Mouse (Mus musculus): ENCODE results near the gene Itprip.

Gene Itprip

DNA sequence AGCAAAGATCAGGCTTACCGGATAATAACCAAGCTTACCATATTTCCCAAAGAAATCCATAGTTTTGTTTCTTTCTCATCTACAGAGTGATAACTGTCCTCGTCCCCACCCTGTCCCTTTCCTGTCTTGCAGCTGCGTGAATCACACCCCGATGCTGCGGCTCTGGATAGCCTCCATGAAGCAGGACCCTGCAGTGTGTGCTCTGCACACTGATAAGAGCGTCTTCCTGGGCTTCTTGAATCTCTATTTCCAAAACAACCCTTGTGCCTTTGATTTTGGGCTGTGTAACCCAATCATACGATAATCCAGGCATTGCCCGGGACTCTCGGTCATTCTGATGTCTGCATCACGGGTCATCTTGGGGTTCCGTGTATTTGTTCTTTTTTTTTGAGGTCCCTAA lies 33.2 kb downstream of the Itprip start:
- no peak for DNase-seq (ENCODE audit: extremely low spot score, low spot score)

DNA sequence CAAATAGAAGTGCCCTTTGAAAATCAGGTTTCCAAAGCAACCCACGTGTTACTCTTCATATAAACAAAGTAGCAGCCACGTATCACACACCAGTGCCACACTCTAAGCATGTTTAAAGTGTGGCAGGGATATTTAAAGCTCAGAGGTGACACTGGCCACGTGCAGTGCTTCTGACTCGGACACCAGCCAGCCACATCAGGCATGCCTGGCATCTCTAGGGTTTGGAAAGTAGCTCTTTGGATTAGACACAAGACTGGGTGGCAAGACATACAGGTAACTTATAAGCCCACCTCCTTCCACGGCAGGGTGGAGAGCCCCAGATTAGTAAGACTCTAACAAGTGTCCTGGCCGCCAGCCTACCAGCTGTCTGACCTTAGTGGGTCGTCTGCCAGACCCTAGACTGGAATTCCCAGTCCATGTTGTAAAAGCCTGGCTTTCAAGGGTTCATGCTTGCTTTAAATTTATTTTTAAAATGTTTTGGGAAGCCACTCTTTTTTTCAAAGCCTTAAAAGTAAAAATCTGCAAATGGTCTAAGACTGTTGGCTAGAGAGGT lies 33.8 kb downstream of the Itprip start:
- DNase-seq (ENCODE audit: extremely low spot score, low spot score), result no peak

DNA sequence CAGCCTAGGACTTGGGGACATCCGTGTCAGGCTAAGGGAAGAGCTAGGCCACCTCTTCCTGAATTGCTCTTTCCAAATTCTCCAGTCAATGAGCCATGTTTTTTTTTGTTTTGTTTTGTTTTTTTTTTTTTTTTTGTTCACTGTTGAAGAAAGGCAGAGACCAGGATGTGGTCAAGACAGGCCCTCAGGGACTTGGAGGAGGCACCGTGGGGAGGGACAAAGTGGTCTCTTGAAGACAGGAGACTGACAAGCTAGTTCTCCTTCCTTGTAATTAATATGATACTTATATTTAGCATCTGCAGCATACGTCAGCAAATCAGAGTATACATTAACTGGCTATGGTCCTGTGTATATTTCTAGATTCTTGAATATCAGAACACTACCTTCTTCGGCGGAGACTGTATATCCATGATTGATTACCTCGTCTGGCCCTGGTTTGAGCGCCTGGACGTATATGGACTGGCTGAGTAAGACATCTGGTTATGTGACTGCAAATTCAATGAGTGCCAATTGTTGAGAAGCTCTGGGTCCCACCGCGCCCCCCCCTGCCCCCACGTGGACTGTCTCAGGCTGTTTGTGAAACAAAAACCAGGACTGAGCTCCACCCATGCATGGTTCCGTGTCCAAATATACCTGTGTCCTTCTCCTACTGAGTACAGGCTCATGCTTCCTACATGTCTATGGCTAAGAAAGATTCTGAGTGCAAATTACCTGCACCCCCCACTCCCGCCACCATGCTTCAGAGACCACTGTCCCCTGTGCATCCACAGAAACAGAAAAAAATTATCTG lies 34.6 kb downstream of the Itprip start:
- no peak for DNase-seq (ENCODE audit: extremely low spot score, low spot score)

DNA sequence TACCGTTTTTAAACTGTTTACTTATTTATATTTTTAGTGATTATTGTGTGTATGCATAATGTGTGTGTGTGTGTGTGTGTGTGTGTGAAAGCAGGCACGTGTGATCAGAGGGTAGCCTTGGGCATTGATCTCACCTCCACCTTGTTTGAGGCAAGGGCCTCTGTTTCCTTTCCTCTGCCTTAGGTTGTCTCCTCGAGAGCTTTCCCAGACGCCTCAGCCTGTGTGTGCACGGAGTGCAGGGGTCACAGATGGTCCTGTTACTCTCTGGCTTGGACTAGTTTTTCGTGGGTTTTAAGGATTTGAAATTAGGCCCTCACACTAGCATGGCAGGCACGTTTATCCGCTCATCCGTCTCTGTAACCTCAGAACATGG lies 36.2 kb downstream of the Itprip start:
- no peak for DNase-seq (ENCODE audit: extremely low spot score, low spot score)

DNA sequence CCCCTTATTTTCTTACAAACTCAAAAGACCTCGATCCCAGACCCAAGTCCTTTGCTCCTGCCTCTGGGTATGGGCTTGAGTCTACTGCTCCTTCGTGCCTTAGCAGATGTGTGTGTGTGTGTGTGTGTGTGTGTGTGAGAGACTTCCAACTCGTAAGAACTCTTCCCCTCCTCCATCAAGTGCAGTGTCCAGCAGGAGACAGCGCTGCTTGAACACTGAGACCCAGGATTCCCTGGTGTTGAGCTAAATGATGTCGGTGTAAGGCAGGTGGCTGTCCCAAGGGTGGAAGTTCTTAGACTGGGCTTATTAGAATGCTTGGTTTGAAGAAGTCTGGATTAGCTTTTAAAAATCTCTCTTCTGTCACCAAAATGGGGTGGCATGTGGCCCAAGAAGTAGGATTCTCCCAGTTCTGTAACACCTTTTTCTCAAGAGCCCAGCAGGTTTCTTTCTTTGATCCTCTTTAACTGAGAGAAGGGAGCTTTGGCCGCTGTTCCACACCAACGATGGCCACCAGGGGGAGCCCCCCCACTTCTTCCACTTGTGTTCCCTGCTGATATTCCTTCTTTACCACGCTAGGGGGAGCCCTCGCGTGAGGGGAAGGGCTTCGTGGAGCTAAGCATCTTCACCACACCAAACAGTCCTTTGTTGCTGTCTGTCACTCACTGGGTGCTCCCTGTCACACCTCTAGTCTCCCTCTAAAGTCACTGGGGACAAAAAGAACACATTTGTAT lies 36.8 kb downstream of the Itprip start:
- peak; percentile 95 for DNase-seq (ENCODE audit: extremely low spot score, low spot score)

DNA sequence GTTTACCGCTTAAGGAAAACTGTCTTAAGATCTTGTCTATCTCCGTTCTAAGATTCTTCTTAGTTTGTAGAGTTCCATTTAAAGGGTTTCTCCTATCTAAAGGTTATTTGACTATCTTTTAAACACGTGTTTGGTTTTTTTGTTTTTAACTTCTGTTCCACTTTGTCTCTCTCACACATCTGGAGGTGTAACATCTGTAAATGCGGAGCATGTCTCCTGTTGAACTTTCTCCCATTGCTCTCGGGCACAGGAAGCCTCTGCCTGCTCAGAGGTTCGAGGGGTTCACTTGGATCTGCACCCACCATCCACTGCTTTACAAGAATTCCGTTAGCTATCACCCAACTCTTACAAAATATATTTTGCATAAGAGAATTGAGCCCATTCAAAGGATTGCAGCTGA lies 37.6 kb downstream of the Itprip start:
- DNase-seq (ENCODE audit: extremely low spot score, low spot score), result no peak

DNA sequence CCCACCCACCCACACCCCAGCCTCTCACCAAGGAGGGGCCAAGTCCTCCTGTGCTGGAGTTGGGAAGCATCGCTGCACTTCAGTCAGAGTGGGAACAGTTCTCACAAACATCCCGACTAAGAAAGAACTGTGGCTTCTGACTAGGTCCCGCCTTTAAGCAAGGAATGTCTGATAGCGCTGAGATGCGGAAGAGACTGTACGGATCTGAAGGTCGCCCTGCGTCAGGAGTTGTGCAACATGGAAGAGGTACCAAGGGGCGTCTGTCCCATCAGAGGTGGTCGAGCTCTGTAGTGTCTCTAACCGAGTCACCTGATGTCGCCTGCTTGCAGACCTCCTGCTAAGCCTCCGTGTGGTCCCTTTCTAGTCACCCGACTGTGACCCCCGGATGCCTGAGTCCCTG lies 42.8 kb downstream of the Itprip start:
- DNase-seq (ENCODE audit: extremely low spot score, low spot score), result no peak

DNA sequence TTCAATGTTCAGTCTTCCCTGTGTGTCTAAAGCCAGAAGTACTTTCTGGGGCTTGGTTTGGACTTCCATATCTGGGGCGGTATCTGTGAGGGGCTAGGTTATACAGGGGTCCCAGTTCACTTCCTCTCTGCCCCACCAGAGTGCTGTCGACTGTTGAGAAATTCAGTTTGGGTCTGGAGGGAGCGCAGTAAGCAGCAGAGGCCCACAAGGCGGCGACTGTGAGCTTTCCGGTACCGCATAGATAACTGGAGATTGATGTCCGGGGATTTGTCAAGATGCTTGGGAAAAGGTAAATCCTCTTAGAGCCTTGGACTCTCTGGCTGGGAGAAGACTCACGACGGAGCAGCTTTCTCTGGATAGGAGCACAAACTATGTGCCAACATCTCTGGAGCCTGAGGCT lies 47.6 kb downstream of the Itprip start:
- no peak for DNase-seq (ENCODE audit: extremely low spot score, low spot score)

DNA sequence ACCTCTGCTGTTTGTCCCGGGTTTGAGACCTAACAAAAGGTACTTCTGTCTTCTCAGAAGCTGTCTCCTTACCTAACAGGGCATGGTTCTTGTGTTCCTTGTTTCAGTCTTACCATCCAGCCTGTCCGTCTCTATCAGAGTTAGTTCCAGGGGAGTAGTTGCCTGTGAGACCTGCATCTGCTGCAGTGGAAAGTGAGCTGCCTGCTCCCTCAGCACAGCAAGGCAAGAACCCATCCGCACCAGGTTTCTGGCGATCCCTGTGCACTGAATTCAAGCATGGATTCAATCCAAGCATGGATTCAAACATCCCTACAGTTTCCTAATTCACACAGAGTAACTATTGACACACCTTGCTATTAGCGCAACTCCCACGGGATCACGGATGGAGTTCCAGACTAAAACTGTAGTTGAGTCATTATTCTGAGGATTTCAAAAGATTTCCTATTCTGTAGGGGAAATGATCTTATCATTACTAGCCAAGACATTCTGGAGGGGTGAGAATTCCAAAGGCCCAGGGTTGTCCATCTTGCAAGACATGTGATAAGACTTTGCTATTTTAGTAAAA lies 48.9 kb downstream of the Itprip start:
- no peak for DNase-seq (ENCODE audit: extremely low spot score, low spot score)

DNA sequence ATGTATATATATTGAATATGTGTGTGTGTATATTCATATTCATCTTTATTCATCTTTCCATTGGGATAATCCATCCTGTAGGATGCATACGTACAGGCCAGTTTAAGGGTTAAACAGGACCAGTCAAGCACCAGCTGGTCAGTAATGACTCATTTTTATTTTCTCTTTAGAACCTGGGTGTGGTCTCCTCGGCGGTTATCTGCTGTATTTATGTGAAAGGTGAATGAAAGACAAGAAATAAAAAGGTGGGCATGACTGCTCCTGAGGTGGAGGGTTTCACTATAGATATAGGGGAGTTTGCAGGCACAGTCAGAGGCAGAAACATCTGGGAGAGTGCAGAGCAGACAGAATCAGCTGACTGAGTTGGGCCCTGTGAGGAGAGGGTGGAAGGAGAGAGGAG lies 49.6 kb downstream of the Itprip start:
- DNase-seq (ENCODE audit: extremely low spot score, low spot score), result no peak

DNA sequence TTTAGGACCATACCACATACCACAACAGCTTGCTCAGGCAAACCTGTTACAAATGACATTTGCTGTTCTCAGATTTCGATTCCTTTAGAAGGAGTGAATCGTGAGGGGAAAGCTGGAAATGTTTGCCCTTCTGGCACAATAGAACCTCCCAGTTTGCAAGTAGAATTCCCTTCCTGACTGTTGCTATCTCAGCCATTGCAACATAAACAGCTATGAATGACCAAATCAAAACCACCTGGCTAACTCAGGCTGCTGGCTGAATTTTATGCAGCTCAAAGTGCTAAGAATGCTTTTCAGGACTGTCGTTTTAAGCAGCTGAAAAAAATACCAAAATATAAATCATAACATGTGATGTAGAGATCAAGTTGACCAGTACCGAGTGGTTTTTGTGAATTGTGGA lies 50.1 kb downstream of the Itprip start:
- no peak for DNase-seq (ENCODE audit: extremely low spot score, low spot score)

DNA sequence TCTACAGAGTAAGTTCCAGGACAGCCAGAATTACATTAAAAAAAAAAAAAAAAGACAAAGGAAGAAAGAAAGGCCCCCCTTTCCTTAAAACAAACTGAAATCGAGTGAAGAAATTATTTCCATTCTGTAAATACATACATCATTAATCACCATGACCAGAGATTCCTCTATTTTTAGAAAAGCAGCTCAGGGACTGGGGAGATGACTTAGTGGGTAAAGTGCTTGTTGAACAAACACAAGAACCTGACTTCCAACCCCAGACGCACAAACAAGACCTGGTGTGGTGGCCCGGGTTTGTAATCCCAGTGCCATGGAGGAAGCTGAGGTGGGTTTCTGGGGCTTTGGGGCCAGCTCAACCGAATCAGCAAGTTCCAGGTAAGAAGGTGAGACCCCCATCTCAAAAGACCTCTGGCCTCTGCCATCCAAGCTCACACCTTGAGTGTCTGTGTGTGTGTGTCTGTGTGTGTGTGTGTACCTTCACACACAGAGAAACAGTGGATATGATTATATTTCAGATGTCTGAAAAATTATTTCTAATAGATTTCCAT lies 51.4 kb downstream of the Itprip start:
- DNase-seq (ENCODE audit: extremely low spot score, low spot score), result no peak

DNA sequence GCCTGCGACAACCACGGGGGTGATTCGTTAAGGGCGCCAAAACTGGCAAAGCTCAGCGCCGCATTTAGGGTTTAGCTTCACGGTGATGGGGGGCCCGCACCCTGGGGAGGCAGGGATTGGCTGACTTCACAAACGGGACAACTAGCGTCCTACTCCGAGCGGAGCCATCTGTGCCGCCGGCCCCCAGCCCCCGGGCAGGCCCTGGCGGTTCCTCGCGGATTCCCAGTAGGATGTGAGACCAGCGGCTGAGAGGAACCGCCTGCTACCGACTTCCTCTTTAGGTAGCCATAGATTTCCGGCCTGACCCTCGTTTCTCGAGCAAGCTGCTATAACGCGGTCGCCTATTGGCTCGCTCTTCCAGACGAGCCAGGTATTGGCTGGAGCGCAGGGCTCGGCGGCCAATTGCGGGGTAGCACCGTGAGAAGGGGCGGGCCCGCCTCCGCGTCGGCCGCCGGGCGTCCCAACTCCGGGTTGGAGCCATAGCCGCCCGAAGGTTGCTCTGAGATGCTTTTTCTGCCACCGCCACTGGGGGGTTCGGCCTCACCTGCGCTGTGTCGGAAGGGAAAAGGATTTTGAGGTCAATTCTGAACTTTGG lies 53.6 kb downstream of the Itprip start, which contains the start of gene Gsto2:
TSS of gene Gsto2 (plus strand) at position 182 of the 595 bp plus-strand sequence.
- DNase-seq (ENCODE audit: extremely low spot score, low spot score), result peak; percentile 93

DNA sequence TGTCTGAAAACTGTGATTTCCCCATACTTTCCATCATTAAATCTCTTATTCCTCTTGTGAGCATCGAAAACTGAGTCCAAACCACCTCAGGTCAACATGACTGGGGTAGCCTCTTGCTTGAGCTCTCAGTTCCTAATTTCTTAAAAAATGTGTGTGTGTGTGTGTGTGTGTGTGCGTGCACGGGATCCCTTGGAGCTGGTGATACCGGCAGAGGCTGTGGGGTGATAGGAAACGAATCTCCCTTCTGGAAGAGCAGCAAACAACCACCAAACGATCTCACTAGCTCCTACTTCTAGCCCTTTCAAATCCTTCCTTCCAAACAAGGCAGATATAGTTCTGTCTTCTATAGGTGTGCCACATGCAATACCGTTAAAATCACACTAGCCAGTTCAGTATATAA lies 54.4 kb downstream of the Itprip start:
- no peak for DNase-seq (ENCODE audit: extremely low spot score, low spot score)

DNA sequence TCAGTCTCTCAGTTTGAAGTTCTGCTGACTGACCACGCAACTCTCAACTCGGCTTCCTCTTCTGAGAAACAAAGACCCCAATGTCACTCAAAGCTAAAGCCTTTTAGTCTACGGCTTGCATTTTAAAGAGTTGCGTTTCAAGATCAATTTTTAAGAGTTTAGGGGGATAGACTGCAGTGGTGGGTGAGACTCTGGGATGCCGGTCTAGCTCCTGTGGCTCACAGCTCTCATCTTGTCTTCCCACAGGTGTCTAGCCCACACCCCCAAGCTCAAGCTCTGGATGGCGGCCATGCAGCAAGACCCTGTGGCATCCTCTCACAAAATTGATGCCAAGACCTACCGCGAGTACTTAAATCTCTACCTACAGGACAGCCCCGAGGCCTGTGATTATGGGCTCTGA lies 55.0 kb downstream of the Itprip start:
- DNase-seq (ENCODE audit: extremely low spot score, low spot score), result no peak

DNA sequence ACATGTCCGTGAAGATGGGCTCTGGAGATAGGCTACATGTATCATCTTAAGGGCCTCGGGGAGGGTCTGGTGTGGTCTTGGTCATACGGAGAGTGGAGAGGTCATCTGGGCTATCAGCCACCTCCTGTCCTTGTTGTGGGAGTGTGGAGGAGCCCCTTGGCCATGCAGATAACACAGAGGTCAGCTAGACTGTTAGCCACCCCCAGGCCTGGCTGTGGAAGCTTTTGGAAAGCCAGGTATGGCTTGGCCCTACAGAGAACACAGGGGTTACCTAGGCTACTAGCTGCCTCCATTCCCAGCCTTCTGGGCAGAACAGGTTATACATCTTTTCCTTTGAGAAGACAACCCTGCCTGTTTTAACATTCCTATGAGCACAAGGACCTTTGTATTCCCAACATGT lies 56.5 kb downstream of the Itprip start:
- no peak for DNase-seq (ENCODE audit: extremely low spot score, low spot score)

DNA sequence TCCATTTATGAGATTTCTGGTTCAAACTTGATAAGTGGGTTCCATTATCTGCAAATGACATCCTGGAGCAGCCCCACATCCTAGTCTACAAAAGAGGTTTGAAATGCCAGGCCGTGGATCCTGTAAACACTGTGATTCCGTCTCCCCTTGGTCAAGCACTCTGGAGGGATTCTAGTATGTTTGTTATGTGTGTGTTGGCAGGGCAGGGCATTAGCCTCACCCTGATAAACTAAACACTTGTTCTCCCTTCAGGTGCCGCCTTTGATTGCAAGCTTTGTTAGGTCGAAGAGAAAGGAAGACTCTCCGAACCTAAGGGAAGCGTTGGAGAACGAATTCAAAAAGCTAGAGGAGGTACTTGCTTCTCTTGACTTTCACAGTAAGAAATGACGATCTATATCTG lies 59.9 kb downstream of the Itprip start:
- DNase-seq (ENCODE audit: extremely low spot score, low spot score), result no peak

DNA sequence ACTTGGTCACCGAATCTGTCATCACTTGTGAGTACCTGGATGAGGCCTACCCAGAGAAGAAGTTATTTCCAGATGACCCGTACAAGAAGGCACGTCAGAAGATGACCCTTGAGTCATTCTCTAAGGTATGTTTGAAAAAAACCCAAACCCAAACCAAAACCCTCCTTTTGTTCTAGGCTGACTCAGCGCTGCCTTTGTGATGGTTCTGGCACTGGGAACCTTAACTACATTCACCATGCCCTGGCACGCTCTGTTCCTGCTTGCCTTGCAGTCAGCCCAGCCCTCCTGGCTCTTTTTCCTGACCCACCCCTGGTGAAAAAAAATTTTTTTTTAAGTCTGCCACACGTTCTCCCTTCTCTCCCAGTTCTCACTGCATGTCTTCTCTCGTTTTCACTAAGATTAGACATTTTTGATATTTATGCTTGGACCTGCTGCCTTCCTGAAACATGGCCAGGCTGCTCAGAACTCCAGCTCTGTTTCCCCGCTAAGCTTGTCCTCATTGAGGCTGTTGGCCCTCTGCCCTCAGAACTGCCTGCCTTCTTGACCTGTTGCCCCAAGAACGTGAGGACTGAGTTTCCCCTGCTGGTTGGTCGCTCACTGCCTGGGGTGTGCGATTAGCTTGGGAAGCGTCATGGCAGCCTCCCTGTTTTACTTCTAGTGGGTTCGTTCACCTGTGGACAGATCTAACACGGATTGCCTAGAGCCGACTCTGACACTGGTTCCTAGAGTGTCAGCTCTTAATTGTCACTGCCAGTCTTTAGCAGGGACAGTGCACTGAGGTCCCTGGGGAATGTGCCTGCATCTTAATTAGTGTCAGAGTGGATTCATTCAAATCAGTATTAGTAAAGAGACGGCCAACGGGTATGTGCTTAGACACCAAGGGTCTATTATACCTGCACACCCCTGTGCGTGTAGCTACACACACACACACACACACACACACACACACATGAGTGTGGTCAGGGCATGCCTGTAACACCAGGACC lies 60.8 kb downstream of the Itprip start:
- no peak for DNase-seq (ENCODE audit: extremely low spot score, low spot score)

DNA sequence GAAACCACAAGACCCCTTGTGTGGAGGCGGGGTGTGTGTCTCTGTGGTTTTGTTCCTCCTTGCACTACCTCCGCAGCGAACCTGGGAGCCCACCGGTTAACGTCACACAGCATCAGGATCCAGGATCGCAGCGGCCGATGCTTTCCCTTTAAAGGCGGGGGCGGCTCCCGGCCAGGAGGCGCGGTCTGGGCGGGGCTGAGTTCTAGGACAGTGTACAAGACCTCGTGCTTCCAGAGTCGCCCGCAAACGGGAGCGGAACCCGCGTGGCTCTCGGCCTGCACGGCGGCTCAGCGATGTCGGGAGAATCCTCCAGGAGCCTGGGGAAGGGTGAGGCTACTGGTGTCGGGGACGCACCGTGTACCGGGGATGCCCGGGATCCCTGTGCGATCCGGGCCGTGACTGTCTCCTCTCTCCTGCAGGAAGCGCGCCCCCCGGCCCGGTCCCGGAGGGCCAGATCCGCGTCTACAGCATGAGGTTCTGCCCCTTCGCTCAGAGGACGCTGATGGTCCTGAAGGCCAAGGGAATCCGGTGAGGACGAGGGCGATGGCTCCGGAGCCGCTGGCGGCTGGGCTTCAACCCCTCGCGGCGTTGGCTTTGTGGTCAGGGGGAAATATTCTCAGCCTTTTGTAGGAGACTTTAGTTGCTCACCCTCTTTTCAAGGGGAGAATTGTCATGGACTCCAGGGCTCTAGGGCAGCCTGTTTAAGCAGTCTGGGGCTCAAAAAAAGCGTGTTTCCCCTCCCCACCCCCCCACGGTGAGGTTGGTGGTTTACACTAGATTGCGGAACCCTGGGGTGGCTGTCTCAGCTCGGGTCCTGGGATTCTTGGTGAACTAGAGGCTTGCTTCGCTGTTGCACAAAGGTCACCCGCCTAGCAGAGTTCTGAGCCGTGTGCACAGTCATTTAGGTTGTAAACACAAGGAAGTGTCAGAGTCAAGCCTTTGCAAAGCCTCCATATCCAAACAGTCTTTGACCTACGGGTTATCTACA lies 64.0 kb downstream of the Itprip start, which contains the start of gene Gsto1:
TSS of gene Gsto1 (plus strand) at position 175 of the 988 bp plus-strand sequence.
- peak; percentile 91 for DNase-seq (ENCODE audit: extremely low spot score, low spot score)

Data from neural tube, embryonic 10.5 days (tissue).